Mouse (Mus musculus) testis, adult 2 months (tissue): ENCODE measurements at regions not wholly inside any gene's neighbourhood (a gene's known extent, or its start where the extent isn't known, plus 50 kb on each side); places are given as distances from the start of the nearest gene placed in this dataset.

Experiments
- CTCF ChIP-seq: fragments of 200-500 bp; IDR thresholded peaks from 2 replicates; pipeline ENCODE4 v1.5.1; 2012; ENCODE audit warnings: low read depth, mild to moderate bottlenecking, inconsistent platforms, low read length, moderate library complexity; ENCODE audit not compliant: control insufficient read depth, insufficient read depth, insufficient replicate concordance
- POLR2A ChIP-seq: fragments of 200-500 bp; IDR thresholded peaks from 2 replicates; pipeline ENCODE4 v1.6.1; 2012; ENCODE audit warnings: low read depth, mild to moderate bottlenecking, inconsistent platforms, low read length, moderate library complexity; ENCODE audit not compliant: control insufficient read depth

- no peak for TF ChIP-seq CTCF
- TF ChIP-seq POLR2A: no peak
These were observed 298.5 kb downstream of the Cmpk2 start for GRCm38 (mm10) chr12:26767551-26767950.
